25 mouse cellular contexts compared by ENCODE assay signal in the genomic region with DNA sequence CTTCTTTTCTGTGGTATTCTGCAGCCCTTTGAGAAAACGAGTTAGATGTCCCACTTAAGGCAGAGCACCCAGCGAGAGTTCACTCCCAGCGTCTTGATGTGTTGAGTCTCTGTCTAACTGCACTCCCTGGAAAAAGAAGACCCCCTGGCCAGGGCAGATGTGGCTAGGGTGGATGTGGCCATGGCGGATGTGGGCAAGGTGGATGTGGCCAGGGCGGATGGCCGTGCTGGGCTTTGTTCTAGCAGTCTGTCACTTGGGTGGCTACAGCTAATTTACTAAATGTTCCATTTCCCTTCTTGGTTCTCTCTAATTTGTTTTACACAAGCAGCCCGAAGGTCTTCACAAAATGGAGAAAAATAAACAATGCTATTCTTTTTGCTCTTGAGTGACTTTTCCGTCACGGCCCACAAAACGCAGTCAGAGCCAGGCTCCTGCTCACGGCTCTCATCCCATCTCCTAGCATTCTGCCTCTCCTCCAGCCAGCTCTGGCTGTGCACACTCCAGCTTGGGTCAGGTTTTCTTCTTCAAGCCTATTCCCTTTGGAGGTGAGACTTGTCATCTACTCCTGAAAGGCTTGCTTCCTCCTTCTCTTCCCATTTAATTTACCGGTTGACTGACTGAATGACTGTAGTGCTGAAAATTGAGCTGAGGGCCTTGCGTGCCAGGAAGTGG.
DNase-seq lines count a peak whose midpoint lies in the region; ATAC-seq lines count a peak whose summit lies in the region.
"Had no signal": no experiment of that assay in that cellular context is flagged by ENCODE, and none has a peak within 500 bp of the region (broad histone marks: within the 10 kb centered on the region; RNA-seq: fewer than 3 reads in every experiment).

No protein-coding gene starts in this region.

- H3K27me3 ChIP-seq in kidney, embryonic 15.5 days: no peaks in the 10 kb centered on the region
- H3K27me3 ChIP-seq in neural tube, embryonic 13.5 days: no peaks in the 10 kb centered on the region
- H3K27me3 ChIP-seq: CH12.LX; forebrain, embryonic 13.5 days; Patski had no signal

- 48% methylated on average over 13 of the region's 13 CpGs for WGBS in kidney, embryonic 15.5 days
- WGBS in neural tube, embryonic 13.5 days: 78% methylated on average over 13 of the region's 13 CpGs

- no peaks in the 10 kb centered on the region for H3K9me3 ChIP-seq in kidney, embryonic 15.5 days (replicated peaks)
- H3K9me3 ChIP-seq in neural tube, embryonic 13.5 days: no peaks in the 10 kb centered on the region
- H3K9me3 ChIP-seq: forebrain, embryonic 10.5 days; forebrain, embryonic 13.5 days; hindbrain, embryonic 10.5 days; hindbrain, embryonic 15.5 days had no signal

- peak; percentile 82 for ATAC-seq in kidney, embryonic 15.5 days (replicated peaks; ENCODE audit: low FRiP score)
- ATAC-seq in neural tube, embryonic 13.5 days (ENCODE audit: low read depth): no peak
- no peak for ATAC-seq in megakaryocyte progenitor cell, adult 5-6 weeks (replicated peaks; ENCODE audit: poor library complexity)
- ATAC-seq: forebrain, embryonic 13.5 days; forebrain, embryonic 16.5 days; Patski had no signal

- no peak overlapping the region for H3K4me2 ChIP-seq in kidney, embryonic 15.5 days
- H3K4me2 ChIP-seq in neural tube, embryonic 13.5 days: no peak overlapping the region
- H3K4me2 ChIP-seq: forebrain, embryonic 13.5 days; heart, embryonic 11.5 days; hindbrain, embryonic 15.5 days had no signal

- H3K9ac ChIP-seq in kidney, embryonic 15.5 days: no peak overlapping the region
- H3K9ac ChIP-seq in neural tube, embryonic 13.5 days: no peak overlapping the region
- H3K9ac ChIP-seq: forebrain, embryonic 13.5 days; hindbrain, embryonic 15.5 days had no signal

- peaks cover 23% of the 10 kb centered on the region for H3K4me1 ChIP-seq in kidney, embryonic 15.5 days
- H3K4me1 ChIP-seq in neural tube, embryonic 13.5 days (replicated peaks): no peaks in the 10 kb centered on the region
- H3K4me1 ChIP-seq: forebrain, embryonic 13.5 days; hindbrain, embryonic 15.5 days had no signal

- no peaks in the 10 kb centered on the region for H3K36me3 ChIP-seq in kidney, embryonic 15.5 days
- no peaks in the 10 kb centered on the region for H3K36me3 ChIP-seq in neural tube, embryonic 13.5 days
- H3K36me3 ChIP-seq: forebrain, embryonic 10.5 days; G1E; hindbrain, embryonic 10.5 days; hindbrain, embryonic 15.5 days had no signal

- H3K4me3 ChIP-seq in kidney, embryonic 15.5 days (replicated peaks): no peak overlapping the region
- H3K4me3 ChIP-seq in neural tube, embryonic 13.5 days: no peak overlapping the region
- H3K4me3 ChIP-seq: forebrain, embryonic 10.5 days; forebrain, embryonic 13.5 days; hindbrain, embryonic 10.5 days; hindbrain, embryonic 15.5 days had no signal

- intact Hi-C loops in heart, postnatal 25 days (cut with DNase I): no loop called here

- peak; percentile 81 for DNase-seq in heart, adult 11 months
- DNase-seq in heart, postnatal 25 days (ENCODE audit: low spot score): no peak
- no peak for DNase-seq in kidney, adult 8-10 months
- DNase-seq in neural tube, embryonic 10.5 days (ENCODE audit: extremely low spot score, low spot score): no peak
- DNase-seq: adrenal gland, postnatal 10 days; adrenal gland, postnatal 36 days; B cell, adult 2 months; cerebellum, adult 18-20 months; cerebellum, adult 9-10 months; cerebellum, postnatal 14 days; gastrocnemius, postnatal 10 days; gastrocnemius, postnatal 36 days; heart, postnatal 36 days had no signal

- H3K27ac ChIP-seq in kidney, embryonic 15.5 days: peak overlapping the region; percentile 81
- H3K27ac ChIP-seq in neural tube, embryonic 13.5 days (replicated peaks): 0 out of 2 replicates have a peak overlapping the region, but pooled peaks have one; percentile 18
- H3K27ac ChIP-seq: forebrain, embryonic 10.5 days; forebrain, embryonic 13.5 days; hindbrain, embryonic 10.5 days; hindbrain, embryonic 15.5 days had no signal
